Mouse (Mus musculus): ENCODE data around the gene Caln1. TPM values are rescaled to one million over a fixed set of nuclear protein-coding genes. Genes with fewer than 3 reads are reported as not detected.

The Caln1 gene
- polyA plus RNA-seq, 1 experiment from 2014 or later, result not detected

DNA sequence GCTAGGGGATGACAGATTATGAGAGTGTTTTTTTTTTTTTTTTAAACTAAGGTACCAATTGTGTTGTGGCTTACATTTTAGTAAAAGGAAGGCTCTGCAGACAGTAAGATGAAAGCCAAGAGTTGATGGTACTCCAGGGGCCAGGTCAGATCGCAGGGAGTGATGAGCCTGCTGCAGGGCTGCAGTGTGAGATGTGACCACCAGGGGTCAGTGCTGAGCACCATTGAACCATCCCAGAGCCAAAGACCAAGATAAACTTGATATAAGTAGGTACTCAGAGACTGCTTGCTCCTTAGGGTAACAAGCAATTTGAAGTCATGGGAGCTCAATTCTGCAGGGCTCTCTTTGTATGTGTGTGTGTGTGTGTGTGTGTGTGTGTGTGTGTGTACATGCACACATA lies 35.9 kb downstream of the Caln1 start:
- no peaks in the 10 kb centered on the region for H3K4me1 ChIP-seq (ENCODE audit: insufficient read depth, low read depth, low read length)
- no peak overlapping the region for H3K4me3 ChIP-seq (ENCODE audit: low read depth, low read length)
- ATAC-seq (no peak), DNase-seq (ENCODE audit: low spot score) (peak; percentile 13)
- H3K27me3 ChIP-seq (replicated peaks; ENCODE audit: insufficient read depth, low read length), result no peaks in the 10 kb centered on the region
- no peak overlapping the region for H3K27ac ChIP-seq (ENCODE audit: low read length)
- H3K4me2 ChIP-seq (replicated peaks; ENCODE audit: low read depth, low read length), result no peak overlapping the region
- H3K9ac ChIP-seq (replicated peaks; ENCODE audit: low read depth), result no peak overlapping the region
- TF ChIP-seq CTCF (IDR thresholded peaks at IDR 0.05) (peak; percentile 83), EP300 (IDR thresholded peaks at IDR 0.05) (no peak)
- no peaks in the 10 kb centered on the region for H3K36me3 ChIP-seq (ENCODE audit: insufficient read depth, low read length)
- 32% methylated on average over 1 of the region's 1 CpGs for WGBS
- H3K9me3 ChIP-seq (ENCODE audit: low read length), result no peaks in the 10 kb centered on the region

DNA sequence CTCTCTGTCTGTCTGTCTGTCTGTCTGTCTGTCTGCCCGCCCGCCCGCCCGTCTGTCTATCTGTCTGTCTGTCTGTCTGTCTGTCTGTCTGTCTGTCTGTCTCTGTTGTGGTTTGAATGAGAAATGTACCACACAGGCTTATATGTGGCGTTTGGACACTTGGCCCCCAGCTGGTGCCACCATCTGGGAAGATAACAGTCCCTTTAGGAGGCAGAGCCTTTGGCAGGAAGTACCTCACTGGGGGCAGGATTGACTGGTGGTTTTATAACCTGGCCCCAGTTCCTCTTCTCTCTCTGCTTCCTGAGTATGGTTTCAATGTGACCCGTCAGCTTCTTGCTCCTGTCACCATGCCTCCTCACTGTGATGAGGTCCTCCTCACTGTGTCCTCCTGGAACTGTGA lies 40.5 kb downstream of the Caln1 start:
- Histone ChIP-seq H3K4me2 (replicated peaks; ENCODE audit: low read depth, low read length) (no peak overlapping the region), H3K4me3 (ENCODE audit: low read depth, low read length) (no peak overlapping the region), H3K9ac (replicated peaks; ENCODE audit: low read depth) (no peak overlapping the region), H3K27ac (ENCODE audit: low read length) (no peak overlapping the region), H3K9me3 (ENCODE audit: low read length) (no peaks in the 10 kb centered on the region), H3K36me3 (ENCODE audit: insufficient read depth, low read length) (no peaks in the 10 kb centered on the region), H3K27me3 (replicated peaks; ENCODE audit: insufficient read depth, low read length) (no peaks in the 10 kb centered on the region), H3K4me1 (ENCODE audit: insufficient read depth, low read depth, low read length) (no peaks in the 10 kb centered on the region)
- 91% methylated on average over 6 of the region's 6 CpGs for WGBS
- TF ChIP-seq CTCF (IDR thresholded peaks at IDR 0.05), result no peak
- no peak for TF ChIP-seq EP300 (IDR thresholded peaks at IDR 0.05)
- DNase-seq (ENCODE audit: low spot score) (no peak), ATAC-seq (no peak)

DNA sequence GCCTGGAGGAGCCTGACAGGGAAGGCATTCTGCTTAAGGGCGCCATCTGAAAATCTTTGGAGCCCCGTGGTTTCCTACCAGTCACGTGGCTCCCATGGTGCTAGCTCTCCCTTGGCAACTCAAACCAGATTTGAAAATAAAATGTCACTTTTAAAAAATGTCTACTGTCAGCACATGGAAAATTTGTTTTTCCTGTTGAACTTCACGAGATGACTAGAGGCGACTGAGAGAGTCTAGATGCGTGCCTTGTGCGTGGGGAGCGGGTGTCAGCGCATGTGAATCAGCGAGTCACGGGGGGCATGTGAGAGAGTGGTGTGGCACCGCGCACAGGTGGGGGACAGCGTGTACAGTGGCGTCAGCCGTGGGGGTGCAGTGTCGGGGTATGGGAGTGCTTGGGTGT lies 42.3 kb downstream of the Caln1 start:
- TF ChIP-seq CTCF (IDR thresholded peaks at IDR 0.05), result no peak
- TF ChIP-seq EP300 (IDR thresholded peaks at IDR 0.05), result no peak
- Histone ChIP-seq H3K27me3 (replicated peaks; ENCODE audit: insufficient read depth, low read length) (no peaks in the 10 kb centered on the region), H3K4me2 (replicated peaks; ENCODE audit: low read depth, low read length) (no peak overlapping the region), H3K27ac (ENCODE audit: low read length) (no peak overlapping the region), H3K9ac (replicated peaks; ENCODE audit: low read depth) (no peak overlapping the region), H3K4me1 (ENCODE audit: insufficient read depth, low read depth, low read length) (no peaks in the 10 kb centered on the region), H3K9me3 (ENCODE audit: low read length) (no peaks in the 10 kb centered on the region), H3K4me3 (ENCODE audit: low read depth, low read length) (no peak overlapping the region), H3K36me3 (ENCODE audit: insufficient read depth, low read length) (no peaks in the 10 kb centered on the region)
- 90% methylated on average over 17 of the region's 17 CpGs for WGBS
- ATAC-seq (no peak), DNase-seq (ENCODE audit: low spot score) (no peak)

DNA sequence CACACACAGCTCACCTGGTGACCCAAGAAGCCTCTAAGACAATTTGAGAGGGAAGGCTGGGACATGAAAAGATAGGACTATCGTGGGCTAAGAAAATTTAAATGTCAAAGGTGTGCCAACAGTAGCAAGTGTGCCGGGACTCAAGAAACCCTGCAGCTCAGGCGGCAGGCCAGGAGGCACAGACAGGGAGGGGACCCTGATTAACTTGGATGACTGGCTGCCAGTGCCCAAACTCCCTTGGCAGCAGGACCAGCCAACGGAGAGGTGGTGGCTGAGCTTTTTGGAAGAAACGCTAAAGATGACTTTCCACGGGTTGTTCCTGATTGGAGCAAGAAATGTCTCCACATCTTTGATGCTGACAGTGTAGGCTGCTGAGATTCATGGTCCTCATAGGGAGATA lies 78.2 kb downstream of the Caln1 start:
- no peaks in the 10 kb centered on the region for H3K36me3 ChIP-seq (ENCODE audit: insufficient read depth, low read length)
- WGBS, result 35% methylated on average over 6 of the region's 6 CpGs
- DNase-seq (ENCODE audit: low spot score), result no peak
- H3K9ac ChIP-seq (replicated peaks; ENCODE audit: low read depth), result no peak overlapping the region
- H3K4me1 ChIP-seq (ENCODE audit: insufficient read depth, low read depth, low read length), result no peaks in the 10 kb centered on the region
- H3K27me3 ChIP-seq (replicated peaks; ENCODE audit: insufficient read depth, low read length), result peaks cover 16% of the 10 kb centered on the region; the same call in 1 of the 2 replicates
- no peak for ATAC-seq
- H3K4me2 ChIP-seq (replicated peaks; ENCODE audit: low read depth, low read length), result no peak overlapping the region
- TF ChIP-seq CTCF (IDR thresholded peaks at IDR 0.05), result no peak
- no peak for TF ChIP-seq EP300 (IDR thresholded peaks at IDR 0.05)
- H3K4me3 ChIP-seq (ENCODE audit: low read depth, low read length), result no peak overlapping the region
- no peak overlapping the region for H3K27ac ChIP-seq (ENCODE audit: low read length)
- H3K9me3 ChIP-seq (ENCODE audit: low read length), result no peaks in the 10 kb centered on the region

DNA sequence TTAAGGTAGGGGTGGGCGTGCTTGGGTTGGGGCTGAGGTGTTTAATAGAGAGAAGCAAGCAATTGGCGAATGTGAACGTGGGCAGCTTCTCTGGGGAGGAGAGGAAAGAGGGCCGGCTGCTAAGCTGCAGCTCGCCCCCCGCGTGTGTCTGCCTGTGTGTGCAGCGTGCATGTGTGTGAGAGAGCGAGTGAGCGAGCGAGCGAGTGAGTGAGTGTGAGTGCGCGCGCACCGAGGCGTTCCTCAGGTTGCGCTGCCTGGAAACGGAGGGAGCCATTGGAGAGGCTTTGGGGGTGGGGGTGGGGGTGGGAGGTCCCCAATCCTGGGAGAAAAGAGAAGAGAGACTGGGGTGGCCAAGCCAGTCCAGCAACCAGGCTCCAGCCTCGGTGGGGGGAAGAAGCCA lies 79.2 kb downstream of the Caln1 start:
- no peak for DNase-seq (ENCODE audit: low spot score)

DNA sequence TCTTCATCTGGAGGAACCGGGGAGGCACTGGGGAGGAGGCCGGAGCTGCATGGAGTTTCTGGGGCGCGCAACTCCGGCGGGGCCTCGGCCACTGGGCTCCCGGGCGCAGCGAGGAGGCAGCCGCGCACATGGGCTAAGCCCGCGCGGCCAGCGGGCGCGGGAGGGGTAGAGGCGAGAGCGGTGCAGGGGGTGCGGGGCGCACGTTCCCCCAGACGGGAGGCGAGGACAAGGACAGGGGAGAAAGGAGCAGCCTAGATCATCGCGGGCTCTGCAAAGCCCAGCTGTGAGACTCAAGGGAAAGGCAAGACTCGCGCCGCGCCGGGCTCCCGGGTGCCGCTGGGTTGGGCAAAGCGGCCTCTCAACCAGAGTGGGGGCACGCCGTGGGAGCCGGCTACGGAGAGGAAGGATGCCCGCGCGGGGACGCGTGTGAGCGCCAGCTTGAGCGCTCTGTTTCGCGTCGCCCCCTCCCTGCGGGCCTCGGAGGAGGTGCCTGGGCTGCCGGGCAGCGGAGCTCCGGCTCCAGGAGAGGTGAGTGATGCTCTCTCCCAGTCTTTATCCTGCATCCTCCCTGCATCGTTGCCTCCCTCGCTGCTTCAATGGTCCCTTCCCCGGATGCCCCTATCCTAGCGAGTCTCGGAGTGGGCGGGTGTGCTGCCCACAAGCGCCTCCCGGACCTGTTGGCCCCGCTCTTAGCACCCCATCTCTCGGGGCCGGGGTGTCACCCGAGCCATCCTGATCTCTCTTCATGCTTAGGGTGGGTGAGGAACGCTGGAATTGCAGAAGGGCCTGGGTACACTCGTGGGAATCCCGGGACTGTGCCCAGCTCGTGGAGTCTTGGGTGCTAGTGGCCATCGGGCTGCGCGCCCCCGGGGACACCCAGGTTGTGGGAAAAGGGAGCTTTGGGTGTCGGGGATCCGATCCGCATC lies 79.9 kb downstream of the Caln1 start:
- peak overlapping the region; percentile 27; the same call in 1 of the 2 replicates for H3K4me2 ChIP-seq (replicated peaks; ENCODE audit: low read depth, low read length)
- H3K27me3 ChIP-seq (replicated peaks; ENCODE audit: insufficient read depth, low read length), result peaks cover 16% of the 10 kb centered on the region; the same call in 1 of the 2 replicates
- no peaks in the 10 kb centered on the region for H3K36me3 ChIP-seq (ENCODE audit: insufficient read depth, low read length)
- no peaks in the 10 kb centered on the region for H3K9me3 ChIP-seq (ENCODE audit: low read length)
- no peak overlapping the region for H3K4me3 ChIP-seq (ENCODE audit: low read depth, low read length)
- H3K9ac ChIP-seq (replicated peaks; ENCODE audit: low read depth), result no peak overlapping the region
- under 1% methylated on average over 58 of the region's 77 CpGs for WGBS
- no peaks in the 10 kb centered on the region for H3K4me1 ChIP-seq (ENCODE audit: insufficient read depth, low read depth, low read length)
- no peak overlapping the region for H3K27ac ChIP-seq (ENCODE audit: low read length)
- no peak for DNase-seq (ENCODE audit: low spot score)
- no peak for ATAC-seq
- TF ChIP-seq CTCF (IDR thresholded peaks at IDR 0.05) (no peak), EP300 (IDR thresholded peaks at IDR 0.05) (no peak)

More for the DNA sequence above, 79.2 kb downstream of the Caln1 start:
- peak overlapping the region; percentile 27; the same call in 1 of the 2 replicates for H3K4me2 ChIP-seq (replicated peaks; ENCODE audit: low read depth, low read length)
- no peaks in the 10 kb centered on the region for H3K4me1 ChIP-seq (ENCODE audit: insufficient read depth, low read depth, low read length)
- 5% methylated on average over 19 of the region's 20 CpGs for WGBS
- H3K9ac ChIP-seq (replicated peaks; ENCODE audit: low read depth), result no peak overlapping the region
- no peaks in the 10 kb centered on the region for H3K36me3 ChIP-seq (ENCODE audit: insufficient read depth, low read length)
- TF ChIP-seq EP300 (IDR thresholded peaks at IDR 0.05), result no peak
- no peak for TF ChIP-seq CTCF (IDR thresholded peaks at IDR 0.05)
- peaks cover 16% of the 10 kb centered on the region; the same call in 1 of the 2 replicates for H3K27me3 ChIP-seq (replicated peaks; ENCODE audit: insufficient read depth, low read length)
- no peak overlapping the region for H3K4me3 ChIP-seq (ENCODE audit: low read depth, low read length)
- no peak for ATAC-seq
- H3K9me3 ChIP-seq (ENCODE audit: low read length), result no peaks in the 10 kb centered on the region
- no peak overlapping the region for H3K27ac ChIP-seq (ENCODE audit: low read length)
